Mouse (Mus musculus): ENCODE measurements around the gene 4930502E18Rik. TPM values are rescaled to one million over a fixed set of nuclear protein-coding genes. Genes with fewer than 3 reads are reported as not detected.

Gene 4930502E18Rik
- polyA plus RNA-seq (2017; shearing (Covaris generic)): not detected

GRCm38 (mm10) chrX:53724596-53724995 lies at the start of gene 4930502E18Rik:
TSS of gene 4930502E18Rik (plus strand) at chrX:53724826.

GRCm38 (mm10) chrX:53757736-53758135 lies 33.1 kb downstream of the 4930502E18Rik start, which contains the start of gene 1700013H16Rik:
TSS of gene 1700013H16Rik (minus strand) at chrX:53757831.

DNA sequence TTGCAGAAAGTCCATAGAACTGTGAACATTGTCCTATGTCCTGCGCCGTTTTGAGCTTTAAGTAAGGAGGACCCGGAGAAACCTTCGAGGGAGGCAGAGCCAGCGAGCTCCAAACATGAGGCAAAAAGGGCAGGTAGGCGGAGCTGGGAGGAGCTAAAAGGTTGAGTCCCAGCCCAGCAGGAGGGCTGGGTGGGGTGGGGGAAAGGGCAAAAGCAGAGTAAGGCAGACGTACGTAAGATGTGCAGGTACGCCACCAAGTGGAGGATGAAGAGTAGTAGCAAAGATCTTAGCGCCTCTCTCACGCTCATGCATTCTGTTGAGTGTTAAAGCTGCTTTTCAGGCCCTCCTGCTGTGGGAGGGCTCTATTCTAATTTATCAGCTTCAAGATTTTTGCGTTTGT lies 51.6 kb downstream of the 4930502E18Rik start, which contains the start of gene Zfp36l3:
Gene Zfp36l3, minus strand, starts transcription at position 119 of the 400 bp plus-strand sequence.

Other genes starting within 250 kb of the 4930502E18Rik start
- 10 to 100 TPM; 20.3 to 21.8 TPM for gene Rtl8c, start 116.8 kb upstream of the 4930502E18Rik start, polyA plus RNA-seq (2017; shearing (Covaris generic))
- not detected for gene Gm14597, start 115.8 kb upstream of the 4930502E18Rik start, polyA plus RNA-seq (2017; shearing (Covaris generic))
- 10 to 100 TPM; 31.5 to 33.5 TPM for gene Rtl8a, start 81.1 kb upstream of the 4930502E18Rik start, polyA plus RNA-seq (2017; shearing (Covaris generic))
- 10 to 100 TPM; 23.3 to 29.3 TPM for gene Rtl8b, start 54.4 kb upstream of the 4930502E18Rik start, polyA plus RNA-seq (2017; shearing (Covaris generic))
- gene 1700013H16Rik, start 33.0 kb downstream of the 4930502E18Rik start, polyA plus RNA-seq (2017; shearing (Covaris generic)): not detected
- gene Zfp36l3, start 51.6 kb downstream of the 4930502E18Rik start, polyA plus RNA-seq (2017; shearing (Covaris generic)): not detected
- gene Xlr, start 72.9 kb downstream of the 4930502E18Rik start, polyA plus RNA-seq (2017; shearing (Covaris generic)): 1 to 10 TPM; 1.6 to 4.7 TPM